Mouse (Mus musculus) midbrain, embryonic 15.5 days (tissue): ENCODE data around the gene Ror1. TPM values are rescaled to one million over a fixed set of nuclear protein-coding genes. Genes with fewer than 3 reads are reported as not detected.
A peak's percentile ranks its signal among the peaks of the same experiment; 100 is the strongest.

Experiments
- ATAC-seq: fragments of 200-750 bp; cut with Nextera tagmentation; replicated peaks from 2 replicates; pipeline ENCODE4 v1.8.0; 2017; ENCODE audit warnings: moderate TSS enrichment
- H3K27ac ChIP-seq: fragments of 300-500 bp; sonication (generic); 2 replicates; pipeline ENCODE4 v1.5.1; 2015; ENCODE audit warnings: mild to moderate bottlenecking, inconsistent platforms
- H3K27me3 ChIP-seq: fragments of 300-500 bp; sonication (generic); replicated peaks from 2 replicates; pipeline ENCODE4 v1.6.1; 2015; ENCODE audit warnings: inconsistent platforms
- H3K36me3 ChIP-seq: fragments of 300-500 bp; sonication (generic); replicated peaks from 2 replicates; pipeline ENCODE4 v1.6.1; 2015; ENCODE audit warnings: inconsistent platforms
- H3K4me1 ChIP-seq: fragments of 300-500 bp; sonication (generic); 2 replicates; pipeline ENCODE4 v1.6.1; 2015; ENCODE audit warnings: inconsistent platforms
- H3K4me2 ChIP-seq: fragments of 300-500 bp; sonication (generic); 2 replicates; pipeline ENCODE4 v1.6.1; 2015; ENCODE audit warnings: inconsistent platforms, mild to moderate bottlenecking, moderate library complexity
- H3K4me3 ChIP-seq: fragments of 300-500 bp; sonication (generic); 2 replicates; pipeline ENCODE4 v1.5.1; 2015; ENCODE audit warnings: mild to moderate bottlenecking, inconsistent platforms
- H3K9ac ChIP-seq: fragments of 300-500 bp; sonication (generic); 2 replicates; pipeline ENCODE4 v1.6.1; 2015; ENCODE audit warnings: mild to moderate bottlenecking, inconsistent platforms
- H3K9me3 ChIP-seq: fragments of 300-500 bp; sonication (generic); 2 replicates; pipeline ENCODE4 v1.6.1; 2016; ENCODE audit warnings: inconsistent platforms
- WGBS: fragments of 180-500 bp; shearing (Covaris S2); methylation state at CpG from one replicate; pipeline ENCODE4 v1.1.7; 2015; ENCODE audit warnings: mixed read lengths; 5-methylcytosine and 5-hydroxymethylcytosine counted together
- polyA plus RNA-seq: library from polyadenylated mRNA; unstranded; fragments of >200 nt; fragmentation: Nextera tagmentation; extraction: Ambion mirVana; gene quantifications from 2 replicates; pipeline ENCODE4 v1.2.1, GENCODE M21; 2015

Gene Ror1
- 1.1 and 1.6 TPM in 2 replicates for polyA plus RNA-seq

GRCm38 (mm10) chr4:100095685-100096595 lies at the start of gene Ror1:
Ror1 (plus strand) TSS chr4:100095791.
- Histone ChIP-seq H3K36me3 (no peaks in the 10 kb centered on the region), H3K4me2 (peak within 1 kb of the TSS; percentile 98), H3K9ac (peak within 1 kb of the TSS; percentile 52), H3K4me1 (peaks cover 16% of the 10 kb centered on the region), H3K27me3 (peaks cover 21% of the 10 kb centered on the region; the same call in 1 of the 2 replicates), H3K9me3 (no peaks in the 10 kb centered on the region), H3K27ac (peak within 1 kb of the TSS; percentile 55), H3K4me3 (peak within 1 kb of the TSS; percentile 63)
- under 1% methylated on average over 76 of the region's 76 CpGs for WGBS
- ATAC-seq, result peak; percentile 95

- Histone ChIP-seq H3K4me1 (no peaks in the 10 kb centered on the region), H3K9ac (no peak overlapping the region), H3K4me3 (no peak overlapping the region), H3K27ac (no peak overlapping the region), H3K36me3 (no peaks in the 10 kb centered on the region), H3K27me3 (no peaks in the 10 kb centered on the region), H3K4me2 (no peak overlapping the region), H3K9me3 (no peaks in the 10 kb centered on the region)
- 39% methylated on average over 6 of the region's 6 CpGs for WGBS
- no peak for ATAC-seq
These were observed 48.5 kb upstream of the Ror1 start for GRCm38 (mm10) chr4:100047066-100047465.

DNA sequence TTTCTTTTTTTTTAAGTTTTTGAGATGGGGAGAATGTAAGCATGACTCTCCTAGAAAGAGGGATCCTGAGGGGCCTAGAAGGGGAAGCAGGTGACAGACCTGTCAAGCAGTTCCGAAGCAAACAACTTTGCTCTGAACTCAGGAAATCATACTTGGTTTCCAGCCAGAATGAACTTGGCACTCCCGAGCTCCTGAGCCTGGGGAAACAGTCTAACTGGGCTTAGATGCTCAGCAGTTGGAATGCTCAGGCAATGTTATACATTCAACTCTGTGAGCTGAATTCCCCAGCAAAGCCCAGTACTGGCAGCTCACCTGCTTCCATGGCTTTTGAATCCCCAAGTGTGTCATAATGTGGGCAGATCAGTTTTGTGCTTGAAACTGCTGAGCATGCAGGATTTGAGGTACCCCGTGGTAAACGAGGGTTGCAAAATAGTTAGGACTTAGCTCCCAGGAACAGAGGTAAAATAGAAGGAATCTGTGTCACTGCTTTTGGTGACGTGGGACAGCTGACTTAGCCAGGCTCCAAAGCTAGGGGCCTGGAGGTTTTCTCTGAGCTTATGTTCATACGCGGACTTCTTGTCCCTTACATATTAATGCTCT lies 47.1 kb upstream of the Ror1 start:
- Histone ChIP-seq H3K36me3 (no peaks in the 10 kb centered on the region), H3K27me3 (no peaks in the 10 kb centered on the region), H3K27ac (no peak overlapping the region), H3K4me3 (no peak overlapping the region), H3K9ac (no peak overlapping the region), H3K4me2 (no peak overlapping the region), H3K9me3 (no peaks in the 10 kb centered on the region), H3K4me1 (no peaks in the 10 kb centered on the region)
- no peak for ATAC-seq
- WGBS, result 73% methylated on average over 7 of the region's 7 CpGs

DNA sequence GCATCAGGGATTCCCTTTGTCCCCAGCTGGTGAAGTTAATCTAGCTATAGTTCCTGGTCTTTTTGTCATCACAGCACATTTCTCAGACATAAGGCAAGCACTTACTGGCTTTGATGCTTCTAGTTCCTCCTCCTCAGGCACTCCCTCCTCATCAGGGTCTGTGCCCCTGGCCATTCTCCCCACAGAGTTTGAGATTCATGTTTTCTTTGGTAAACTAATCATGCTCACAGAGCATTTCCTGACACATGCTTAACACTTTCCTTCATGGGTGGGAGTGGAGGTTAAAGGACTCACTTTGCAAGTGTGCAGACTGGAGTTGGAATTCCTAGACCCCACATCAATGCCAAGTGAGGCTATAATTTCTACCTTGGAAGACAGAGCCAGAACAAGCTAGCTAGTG lies 43.8 kb upstream of the Ror1 start:
- H3K4me1 ChIP-seq, result peaks cover 2% of the 10 kb centered on the region; the same call in 1 of the 2 replicates
- no peaks in the 10 kb centered on the region for H3K36me3 ChIP-seq
- no peak overlapping the region for H3K4me3 ChIP-seq
- H3K9me3 ChIP-seq, result no peaks in the 10 kb centered on the region
- no peaks in the 10 kb centered on the region for H3K27me3 ChIP-seq
- no peak overlapping the region for H3K27ac ChIP-seq
- no peak overlapping the region for H3K9ac ChIP-seq
- H3K4me2 ChIP-seq, result no peak overlapping the region
- no peak for ATAC-seq

DNA sequence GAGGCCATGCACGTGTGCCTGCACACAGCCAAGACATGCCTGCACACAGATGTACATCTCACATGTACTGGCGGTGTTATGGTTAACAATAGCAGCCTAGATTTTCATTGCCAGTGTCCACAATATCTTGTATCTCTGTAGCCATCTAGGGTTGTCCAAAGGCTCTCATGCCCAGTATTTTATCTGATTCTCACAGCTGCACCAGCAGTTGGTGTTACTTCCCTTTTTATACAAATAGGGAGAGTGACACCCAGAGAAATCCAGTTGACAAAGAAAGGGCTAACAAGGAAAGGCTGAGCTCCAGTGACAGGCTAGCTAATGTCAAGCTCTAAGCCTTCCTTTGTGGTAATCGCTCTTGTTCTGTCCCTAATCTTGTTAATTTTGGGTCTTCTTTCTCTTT lies 43.3 kb upstream of the Ror1 start:
- no peak for ATAC-seq
- Histone ChIP-seq H3K36me3 (no peaks in the 10 kb centered on the region), H3K9ac (no peak overlapping the region), H3K4me3 (no peak overlapping the region), H3K4me2 (no peak overlapping the region), H3K4me1 (peaks cover 2% of the 10 kb centered on the region; the same call in 1 of the 2 replicates), H3K27me3 (no peaks in the 10 kb centered on the region), H3K27ac (no peak overlapping the region), H3K9me3 (no peaks in the 10 kb centered on the region)
- WGBS, result 34% methylated on average over 3 of the region's 3 CpGs

GRCm38 (mm10) chr4:100056046-100056445 lies 39.5 kb upstream of the Ror1 start:
- Histone ChIP-seq H3K4me1 (peaks cover 2% of the 10 kb centered on the region; the same call in 1 of the 2 replicates), H3K4me3 (no peak overlapping the region), H3K4me2 (no peak overlapping the region), H3K9ac (no peak overlapping the region), H3K27ac (no peak overlapping the region), H3K9me3 (no peaks in the 10 kb centered on the region), H3K36me3 (no peaks in the 10 kb centered on the region), H3K27me3 (no peaks in the 10 kb centered on the region)
- WGBS, result 61% methylated on average over 9 of the region's 9 CpGs
- no peak for ATAC-seq

GRCm38 (mm10) chr4:100056446-100056845 lies 39.1 kb upstream of the Ror1 start:
- no peaks in the 10 kb centered on the region for H3K9me3 ChIP-seq
- H3K4me3 ChIP-seq, result no peak overlapping the region
- no peak overlapping the region for H3K9ac ChIP-seq
- peaks cover 2% of the 10 kb centered on the region; the same call in 1 of the 2 replicates for H3K4me1 ChIP-seq
- no peaks in the 10 kb centered on the region for H3K27me3 ChIP-seq
- WGBS, result 79% methylated on average over 4 of the region's 4 CpGs
- no peak overlapping the region for H3K27ac ChIP-seq
- H3K36me3 ChIP-seq, result no peaks in the 10 kb centered on the region
- H3K4me2 ChIP-seq, result no peak overlapping the region
- no peak for ATAC-seq

DNA sequence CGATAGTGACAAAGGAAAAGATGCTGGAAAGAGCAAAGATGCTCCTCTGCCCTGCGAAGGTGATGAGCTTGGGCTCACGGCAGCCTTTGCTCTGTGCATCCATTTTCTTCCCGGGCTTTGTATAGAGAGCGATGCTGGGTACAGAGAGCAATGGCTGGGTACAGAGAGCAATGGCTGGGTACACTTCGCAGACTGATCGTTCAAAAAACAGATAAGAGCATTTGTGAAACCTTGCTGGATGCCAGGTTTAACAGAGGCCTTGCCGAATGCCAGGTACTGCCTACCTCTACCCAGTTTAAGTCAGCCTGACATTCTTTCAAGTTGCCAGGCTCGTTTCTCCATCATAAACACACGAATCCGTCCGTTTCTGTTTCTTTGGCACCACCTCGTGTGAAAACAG lies 38.2 kb upstream of the Ror1 start:
- H3K36me3 ChIP-seq, result no peaks in the 10 kb centered on the region
- 88% methylated on average over 13 of the region's 13 CpGs for WGBS
- no peak for ATAC-seq

GRCm38 (mm10) chr4:100058631-100059030 lies 37.0 kb upstream of the Ror1 start:
- no peak for ATAC-seq
- WGBS, result 96% methylated on average over 5 of the region's 5 CpGs
- Histone ChIP-seq H3K27me3 (no peaks in the 10 kb centered on the region), H3K4me2 (no peak overlapping the region), H3K4me3 (no peak overlapping the region), H3K9me3 (no peaks in the 10 kb centered on the region), H3K4me1 (peaks cover 2% of the 10 kb centered on the region; the same call in 1 of the 2 replicates), H3K36me3 (no peaks in the 10 kb centered on the region), H3K27ac (no peak overlapping the region), H3K9ac (no peak overlapping the region)

More for the DNA sequence above, 38.2 kb upstream of the Ror1 start:
- H3K9me3 ChIP-seq, result no peaks in the 10 kb centered on the region
- H3K4me2 ChIP-seq, result no peak overlapping the region
- H3K27ac ChIP-seq, result no peak overlapping the region
- H3K27me3 ChIP-seq, result no peaks in the 10 kb centered on the region
- H3K9ac ChIP-seq, result no peak overlapping the region
- H3K4me1 ChIP-seq, result peaks cover 2% of the 10 kb centered on the region; the same call in 1 of the 2 replicates
- no peak overlapping the region for H3K4me3 ChIP-seq

DNA sequence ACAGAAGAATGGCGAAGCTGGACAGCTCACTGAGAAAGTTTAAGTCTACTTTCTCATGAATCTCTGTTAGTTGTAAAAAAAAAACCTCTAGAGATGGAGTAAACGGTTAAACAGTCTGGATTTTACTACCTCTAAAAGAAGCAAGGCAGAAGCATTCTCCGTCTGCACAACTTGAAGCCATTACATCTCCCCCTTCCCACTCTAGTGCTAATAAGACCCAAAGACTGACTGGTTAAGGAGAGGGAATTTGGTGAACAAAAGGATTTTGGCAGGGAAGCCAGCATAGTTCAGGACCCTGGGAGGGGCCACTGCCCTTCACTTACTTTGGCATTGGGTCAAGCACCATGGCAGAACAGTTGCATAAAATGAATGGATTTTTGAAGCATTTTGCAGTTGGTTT lies 35.8 kb upstream of the Ror1 start:
- no peak overlapping the region for H3K9ac ChIP-seq
- WGBS, result 63% methylated on average over 3 of the region's 3 CpGs
- H3K27ac ChIP-seq, result no peak overlapping the region
- H3K4me1 ChIP-seq, result peaks cover 2% of the 10 kb centered on the region; the same call in 1 of the 2 replicates
- no peak overlapping the region for H3K4me3 ChIP-seq
- no peaks in the 10 kb centered on the region for H3K36me3 ChIP-seq
- no peaks in the 10 kb centered on the region for H3K27me3 ChIP-seq
- H3K4me2 ChIP-seq, result no peak overlapping the region
- ATAC-seq, result no peak
- no peaks in the 10 kb centered on the region for H3K9me3 ChIP-seq

- ATAC-seq, result no peak
- H3K27ac ChIP-seq, result no peak overlapping the region
- H3K36me3 ChIP-seq, result no peaks in the 10 kb centered on the region
- H3K4me1 ChIP-seq, result no peaks in the 10 kb centered on the region
- H3K4me2 ChIP-seq, result no peak overlapping the region
- no peak overlapping the region for H3K4me3 ChIP-seq
- H3K9ac ChIP-seq, result no peak overlapping the region
- WGBS, result 70% methylated on average over 19 of the region's 19 CpGs
- H3K9me3 ChIP-seq, result no peaks in the 10 kb centered on the region
- H3K27me3 ChIP-seq, result no peaks in the 10 kb centered on the region
These were observed 34.1 kb upstream of the Ror1 start for GRCm38 (mm10) chr4:100061396-100062066.

GRCm38 (mm10) chr4:100065686-100066085 lies 29.9 kb upstream of the Ror1 start:
- no peak overlapping the region for H3K4me3 ChIP-seq
- no peak for ATAC-seq

More at GRCm38 (mm10) chr4:100065686-100066085, 29.9 kb upstream of the Ror1 start:
- WGBS, result 83% methylated on average over 2 of the region's 2 CpGs
- H3K27me3 ChIP-seq, result no peaks in the 10 kb centered on the region
- H3K9ac ChIP-seq, result no peak overlapping the region
- H3K4me2 ChIP-seq, result no peak overlapping the region
- H3K9me3 ChIP-seq, result no peaks in the 10 kb centered on the region
- no peaks in the 10 kb centered on the region for H3K4me1 ChIP-seq
- H3K36me3 ChIP-seq, result no peaks in the 10 kb centered on the region
- H3K27ac ChIP-seq, result no peak overlapping the region
